In the genomic region with DNA sequence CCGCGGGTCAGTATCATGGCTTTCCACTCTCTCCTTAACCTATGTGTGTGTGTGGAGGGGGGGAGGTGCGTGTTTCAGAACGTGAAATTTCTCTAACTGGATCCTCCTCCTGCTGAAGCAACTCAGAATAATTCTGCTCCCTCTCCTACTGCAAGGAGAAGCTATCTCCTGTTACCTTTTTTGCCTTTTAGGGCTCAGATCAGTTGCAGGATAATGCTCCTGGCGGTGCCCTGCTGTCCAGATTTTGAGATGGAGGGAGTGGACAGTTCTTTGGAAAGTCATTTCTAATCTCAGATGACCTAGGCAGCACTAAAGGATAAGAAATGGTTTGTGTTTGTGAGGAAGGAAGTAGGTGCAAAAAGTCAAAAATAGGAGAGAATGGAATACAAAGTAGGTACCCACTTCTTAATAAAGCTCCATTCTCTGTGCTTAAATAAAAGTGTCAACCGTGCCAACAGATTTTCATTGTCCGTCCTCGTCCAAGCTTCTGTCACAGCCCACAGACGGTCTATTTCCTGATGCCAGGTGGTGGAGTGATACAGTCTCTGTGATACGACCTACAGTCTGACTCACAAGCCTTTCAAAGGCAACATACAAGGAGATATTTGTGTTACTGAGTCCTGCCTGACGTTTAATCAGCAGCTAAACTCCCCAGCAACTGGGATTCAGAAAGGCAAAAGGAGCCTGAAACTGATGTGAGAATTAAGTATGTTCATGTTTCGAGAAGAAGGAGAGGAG, we compare ENCODE assay signal across 8 mouse cellular contexts. TPM values are rescaled to one million over a fixed set of nuclear protein-coding genes. Genes with fewer than 3 reads are reported as not detected.
DNase-seq lines count a peak whose midpoint lies in the region; ATAC-seq and TF ChIP-seq lines count a peak whose summit lies in the region.

No protein-coding gene starts in this region.

- DNase-seq in kidney, adult 9 months, result no peak
- peak; percentile 49 to 80 for DNase-seq in cerebellum, adult 2 months
- DNase-seq in limb, embryonic 11.5 days (ENCODE audit: low spot score), result no peak
- no peak for DNase-seq in urinary bladder, postnatal 14 days (ENCODE audit: low spot score)
- no peak for DNase-seq in thymus, postnatal 10 days (ENCODE audit: low spot score in 2 of 2)

- H3K9ac ChIP-seq in kidney, embryonic 16.5 days (replicated peaks; ENCODE audit: low read length), result peak overlapping the region; percentile 65
- peak overlapping the region; percentile 71; the same call in 1 of the 2 replicates for H3K9ac ChIP-seq in limb, embryonic 11.5 days (ENCODE audit: low read length)
- no peak overlapping the region; the same call in 1 of the 2 replicates for H3K9ac ChIP-seq in stomach, embryonic 14.5 days (replicated peaks; ENCODE audit: low read depth, low read length)

- peak overlapping the region; percentile 90 for H3K4me2 ChIP-seq in kidney, embryonic 16.5 days (replicated peaks; ENCODE audit: low read depth, low read length)
- H3K4me2 ChIP-seq in limb, embryonic 11.5 days (ENCODE audit: low read depth, severe bottlenecking), result peak overlapping the region; percentile 99
- H3K4me2 ChIP-seq in stomach, embryonic 14.5 days (replicated peaks; ENCODE audit: low read depth, low read length), result peak overlapping the region; percentile 98

- peaks cover 26% of the 10 kb centered on the region for H3K27me3 ChIP-seq in kidney, embryonic 16.5 days (ENCODE audit: insufficient read depth, low read length)
- no peaks in the 10 kb centered on the region for H3K27me3 ChIP-seq in cerebellum, adult 2 months (ENCODE audit: control insufficient read depth, insufficient read depth, low read length)
- peaks cover 21% of the 10 kb centered on the region for H3K27me3 ChIP-seq in limb, embryonic 11.5 days (ENCODE audit: control insufficient read depth, insufficient read depth, low read length)
- 0 out of 2 replicates have a peak, but pooled peaks cover 12% of the 10 kb centered on the region for H3K27me3 ChIP-seq in stomach, embryonic 14.5 days (ENCODE audit: control insufficient read depth, insufficient read depth, low read length)

- WGBS in kidney, embryonic 16.5 days, result 23% methylated on average over 12 of the region's 12 CpGs
- 5% methylated on average over 12 of the region's 12 CpGs for WGBS in cerebellum, adult 2 months
- WGBS in limb, embryonic 11.5 days, result 37% methylated on average over 12 of the region's 12 CpGs
- 35% methylated on average over 12 of the region's 12 CpGs for WGBS in stomach, embryonic 14.5 days

- peaks cover 8% of the 10 kb centered on the region; the same call in 1 of the 2 replicates for H3K4me1 ChIP-seq in kidney, embryonic 16.5 days (ENCODE audit: insufficient read depth, low read length)
- H3K4me1 ChIP-seq in cerebellum, adult 2 months (ENCODE audit: control insufficient read depth, insufficient read depth, low read length), result peaks cover 8% of the 10 kb centered on the region
- no peaks in the 10 kb centered on the region for H3K4me1 ChIP-seq in limb, embryonic 11.5 days (ENCODE audit: control insufficient read depth, insufficient read depth, low read length)
- H3K4me1 ChIP-seq in stomach, embryonic 14.5 days (ENCODE audit: control insufficient read depth, insufficient read depth, low read length), result no peaks in the 10 kb centered on the region

- ATAC-seq in kidney, embryonic 16.5 days (ENCODE audit: low FRiP score, low TSS enrichment), result no peak
- ATAC-seq in frontal cortex, adult (ENCODE audit: low TSS enrichment), result peak; percentile 51
- ATAC-seq in limb, embryonic 11.5 days (ENCODE audit: insufficient number of reproducible peaks, low FRiP score, low TSS enrichment, low read depth), result no peak
- no peak for ATAC-seq in stomach, embryonic 14.5 days (ENCODE audit: insufficient number of reproducible peaks, insufficient read depth, low FRiP score, low read depth)

- TF ChIP-seq POLR2A in cerebellum, adult 2 months (IDR thresholded peaks at IDR 0.05; ENCODE audit: borderline replicate concordance, insufficient read depth, low read length), result peak; percentile 43; the same call in 1 of the 2 replicates

- H3K36me3 ChIP-seq in kidney, embryonic 16.5 days (ENCODE audit: insufficient read depth, low read length), result no peaks in the 10 kb centered on the region
- no peaks in the 10 kb centered on the region for H3K36me3 ChIP-seq in limb, embryonic 11.5 days (ENCODE audit: control insufficient read depth, insufficient read depth, low read length)
- H3K36me3 ChIP-seq in stomach, embryonic 14.5 days (ENCODE audit: control insufficient read depth, insufficient read depth, low read length), result no peaks in the 10 kb centered on the region

- peak overlapping the region; percentile 56 for H3K4me3 ChIP-seq in kidney, embryonic 16.5 days (ENCODE audit: low read length)
- H3K4me3 ChIP-seq in cerebellum, adult 2 months (replicated peaks; ENCODE audit: insufficient read depth, low read depth, low read length), result peak overlapping the region; percentile 65
- peak overlapping the region; percentile 58 for H3K4me3 ChIP-seq in limb, embryonic 11.5 days (ENCODE audit: low read depth, low read length)
- peak overlapping the region; percentile 46 for H3K4me3 ChIP-seq in stomach, embryonic 14.5 days (ENCODE audit: low read depth, low read length)

- no peak for TF ChIP-seq CTCF in cerebellum, adult 2 months (IDR thresholded peaks at IDR 0.05; ENCODE audit: borderline replicate concordance, insufficient read depth, low read depth, low read length)

- H3K27ac ChIP-seq in kidney, embryonic 16.5 days (ENCODE audit: low read length), result no peak overlapping the region
- peak overlapping the region; percentile 99 for H3K27ac ChIP-seq in cerebellum, adult 2 months (ENCODE audit: insufficient read depth, low read length)
- no peak overlapping the region for H3K27ac ChIP-seq in limb, embryonic 11.5 days (replicated peaks; ENCODE audit: low read depth, low read length)
- H3K27ac ChIP-seq in stomach, embryonic 14.5 days (ENCODE audit: low read length), result no peak overlapping the region

- H3K9me3 ChIP-seq in kidney, embryonic 16.5 days (ENCODE audit: low read length), result no peaks in the 10 kb centered on the region
- no peaks in the 10 kb centered on the region for H3K9me3 ChIP-seq in limb, embryonic 11.5 days (ENCODE audit: control insufficient read depth, low read length)
- H3K9me3 ChIP-seq in stomach, embryonic 14.5 days (ENCODE audit: control insufficient read depth, low read depth, low read length), result no peaks in the 10 kb centered on the region

RNA-seq across cellular contexts. Expression of a gene that starts 1.6 kb away (rescaled TPM):
- polyA plus RNA-seq in kidney, embryonic 16.5 days (2015; fragmentation: Nextera tagmentation; extraction: Ambion mirVana), result 1.1 and 1.2 TPM in 2 replicates
- 34.8 and 36.4 TPM in 2 replicates for polyA plus RNA-seq in cerebellum, adult 2 months (2012; rRNA removed)
- 0.64 and 0.72 TPM in 2 replicates for polyA plus RNA-seq in limb, embryonic 11.5 days (2014; fragmentation: Nextera tagmentation; extraction: Ambion mirVana)
- 1.4 and 1.9 TPM in 2 replicates for polyA plus RNA-seq in stomach, embryonic 14.5 days (2014; fragmentation: Nextera tagmentation; extraction: Ambion mirVana)

RNA-seq across cellular contexts. Expression of a gene that starts 27.2 kb away (rescaled TPM):
- not detected in 2 replicates for polyA plus RNA-seq in kidney, embryonic 16.5 days (2015; fragmentation: Nextera tagmentation; extraction: Ambion mirVana)
- polyA plus RNA-seq in cerebellum, adult 2 months (2012; rRNA removed), result 0.05 and 0.06 TPM in 2 replicates
- polyA plus RNA-seq in limb, embryonic 11.5 days (2014; fragmentation: Nextera tagmentation; extraction: Ambion mirVana), result 0.09 TPM in 1 of 2 replicates, not detected in the other
- polyA plus RNA-seq in stomach, embryonic 14.5 days (2014; fragmentation: Nextera tagmentation; extraction: Ambion mirVana), result not detected in 2 replicates

RNA-seq across cellular contexts. Expression of a gene that starts 33.7 kb away (rescaled TPM):
- polyA plus RNA-seq in kidney, embryonic 16.5 days (2015; fragmentation: Nextera tagmentation; extraction: Ambion mirVana), result 2.7 and 5.3 TPM in 2 replicates
- polyA plus RNA-seq in cerebellum, adult 2 months (2012; rRNA removed), result 32.9 and 33.6 TPM in 2 replicates
- 5.0 and 5.3 TPM in 2 replicates for polyA plus RNA-seq in limb, embryonic 11.5 days (2014; fragmentation: Nextera tagmentation; extraction: Ambion mirVana)
- polyA plus RNA-seq in stomach, embryonic 14.5 days (2014; fragmentation: Nextera tagmentation; extraction: Ambion mirVana), result 7.1 and 8.1 TPM in 2 replicates

Comparison
In these comparisons a context has a peak if more than half of its experiments do, and no peak if none do; other contexts are left out.
1. DNase-seq: peak in cerebellum, adult 2 months (2 of 2); none in kidney, adult 9 months (single experiment), limb, embryonic 11.5 days (single experiment), urinary bladder, postnatal 14 days (single experiment) and thymus, postnatal 10 days (0 of 2).
2. RNA of a gene that starts 1.6 kb away (polyA plus RNA-seq): 34.8 to 36.4 TPM in cerebellum, adult 2 months; 1.4 to 1.9 TPM in stomach, embryonic 14.5 days, 1.1 to 1.2 TPM in kidney, embryonic 16.5 days and 0.64 to 0.72 TPM in limb, embryonic 11.5 days; every median in the first group is over 10 times any median in the second.
3. Peak in every context shown above with its lines, with median percentiles within 50 percentile points of each other: H3K4me2 ChIP-seq and H3K4me3 ChIP-seq.